Mouse (Mus musculus) induced T-regulatory cell, adult 2 months (primary cell): ENCODE data around the gene Meis1.

Experiments used
- DNase-seq: peaks from one replicate; pipeline ENCODE4 v3.0.0-alpha.2; 2012; ENCODE audit warnings: low read depth

Meis1 gene

GRCm38 (mm10) chr11:18948600-18949295, 70.0 kb downstream of the Meis1 start:
- no peak for DNase-seq

GRCm38 (mm10) chr11:18947434-18947833, 71.4 kb downstream of the Meis1 start:
- DNase-seq, result no peak

GRCm38 (mm10) chr11:18945778-18946177, 73.0 kb downstream of the Meis1 start:
- DNase-seq, result no peak

GRCm38 (mm10) chr11:18944972-18945625, 73.7 kb downstream of the Meis1 start:
- DNase-seq, result no peak

- no peak for DNase-seq
These were observed 74.6 kb downstream of the Meis1 start for GRCm38 (mm10) chr11:18944209-18944608.

GRCm38 (mm10) chr11:18942990-18943389, 75.8 kb downstream of the Meis1 start:
- no peak for DNase-seq

GRCm38 (mm10) chr11:18940916-18941315, 77.9 kb downstream of the Meis1 start:
- DNase-seq, result no peak

- no peak for DNase-seq
These were observed 83.9 kb downstream of the Meis1 start for GRCm38 (mm10) chr11:18934921-18935320.

- no peak for DNase-seq
These were observed 87.5 kb downstream of the Meis1 start for GRCm38 (mm10) chr11:18931001-18931874.

GRCm38 (mm10) chr11:18929779-18930728, 88.7 kb downstream of the Meis1 start:
- DNase-seq, result no peak

- DNase-seq, result no peak
These were observed 91.4 kb downstream of the Meis1 start for GRCm38 (mm10) chr11:18927351-18927750.

- DNase-seq, result no peak
These were observed 92.0 kb downstream of the Meis1 start for GRCm38 (mm10) chr11:18926798-18927197.

- DNase-seq, result no peak
These were observed 94.0 kb downstream of the Meis1 start for GRCm38 (mm10) chr11:18924583-18925334.

GRCm38 (mm10) chr11:18923274-18923673, 95.5 kb downstream of the Meis1 start:
- DNase-seq, result no peak

GRCm38 (mm10) chr11:18920651-18921050, 98.1 kb downstream of the Meis1 start:
- DNase-seq, result no peak

- no peak for DNase-seq
These were observed 99.5 kb downstream of the Meis1 start for GRCm38 (mm10) chr11:18919162-18919762.

- no peak for DNase-seq
These were observed 100.9 kb downstream of the Meis1 start for GRCm38 (mm10) chr11:18917887-18918286.

- no peak for DNase-seq
These were observed 105.5 kb downstream of the Meis1 start for GRCm38 (mm10) chr11:18913251-18913650.

GRCm38 (mm10) chr11:18912311-18913019, 106.3 kb downstream of the Meis1 start:
- DNase-seq, result no peak

- no peak for DNase-seq
These were observed 111.9 kb downstream of the Meis1 start for GRCm38 (mm10) chr11:18906866-18907265.
